Mouse (Mus musculus): ENCODE measurements around the gene Haus5.

GRCm38 (mm10) chr7:30636395-30636794, 28.4 kb downstream of the Haus5 start:
- TF ChIP-seq BHLHE40 (IDR thresholded peaks at IDR 0.05; ENCODE audit: low read depth, low read length) = no peak
- no peak for TF ChIP-seq USF2 (conservative IDR thresholded peaks at IDR 0.05; ENCODE audit: low read depth, low read length)
- no peak for TF ChIP-seq CTCF (conservative IDR thresholded peaks at IDR 0.05 in 1 of 2, IDR thresholded peaks at IDR 0.05 in 1 of 2; ENCODE audit: low read depth in 2 of 2, low read length in 2 of 2)
- TF ChIP-seq POLR2A (IDR thresholded peaks at IDR 0.05; ENCODE audit: low read depth, low read length) = no peak
- TF ChIP-seq MAX (IDR thresholded peaks at IDR 0.05; ENCODE audit: low read length) = no peak
- TF ChIP-seq SMC3 (IDR thresholded peaks at IDR 0.05; ENCODE audit: low read depth, low read length) = no peak
- no peak for TF ChIP-seq EP300 (IDR thresholded peaks at IDR 0.05; ENCODE audit: low read length)
- no peak for TF ChIP-seq POLR2AphosphoS2 (IDR thresholded peaks at IDR 0.05; ENCODE audit: low read depth, low read length)
- no peak for TF ChIP-seq HCFC1 (IDR thresholded peaks at IDR 0.05; ENCODE audit: low read depth, low read length)

All from CH12.LX (cell line).